Mouse (Mus musculus): Measurements from ENCODE around the gene Tmem202. TPM values are rescaled to one million over a fixed set of nuclear protein-coding genes. Genes with fewer than 3 reads are reported as not detected.

The Tmem202 gene
- total and polyA plus RNA-seq, 3 experiments: 0.20 to 0.64 TPM; not detected in 1

- H3K9me3 ChIP-seq (replicated peaks; ENCODE audit: low read length): no peaks in the 10 kb centered on the region
- H3K27ac ChIP-seq (ENCODE audit: insufficient read depth, low read depth): no peak overlapping the region
- no peaks in the 10 kb centered on the region for H3K4me1 ChIP-seq (ENCODE audit: control insufficient read depth in 1 of 2, insufficient read depth in 2 of 2)
- H3K79me2 ChIP-seq (replicated peaks; ENCODE audit: control insufficient read depth, extremely low read depth, insufficient read depth, poor library complexity, severe bottlenecking): no peaks in the 10 kb centered on the region
- no peak for TF ChIP-seq CHD2 (IDR thresholded peaks at IDR 0.05; ENCODE audit: low read length)
- no peak for TF ChIP-seq USF2 (conservative IDR thresholded peaks at IDR 0.05; ENCODE audit: low read depth, low read length)
- no peak for TF ChIP-seq MAFK (IDR thresholded peaks at IDR 0.05; ENCODE audit: insufficient replicate concordance, low read length)
- no peak overlapping the region for H3K4me2 ChIP-seq (ENCODE audit: insufficient read depth, low read depth, poor library complexity, severe bottlenecking)
- dilution Hi-C loops (cut with MboI; ENCODE audit: extremely low pct_ligation_motif_present, extremely low pct_unique_long_range_greater_than_20kb, low sequenced_read_pairs) (no loop called here), in situ Hi-C loops (cut with MboI; ENCODE audit: low pct_ligation_motif_present, low pct_unique_long_range_greater_than_20kb, low sequenced_read_pairs) (no loop called here)
- no peak overlapping the region for H3K9ac ChIP-seq (ENCODE audit: insufficient read depth, low read depth)
- H3K27me3 ChIP-seq (replicated peaks): no peaks in the 10 kb centered on the region
- H3K4me3 ChIP-seq (replicated peaks in 1 of 3; ENCODE audit: low read depth in 2 of 3, low read length in 2 of 3, poor library complexity in 1 of 3): no peak overlapping the region
- H3K36me3 ChIP-seq (replicated peaks in 1 of 2; ENCODE audit: control insufficient read depth in 1 of 2, insufficient read depth in 1 of 2, low read length in 1 of 2): no peaks in the 10 kb centered on the region
- no peak for DNase-seq (ENCODE audit: extremely low read depth)
Measured at GRCm38 (mm10) chr9:59515069-59515468, 24.6 kb downstream of the Tmem202 start.

DNA sequence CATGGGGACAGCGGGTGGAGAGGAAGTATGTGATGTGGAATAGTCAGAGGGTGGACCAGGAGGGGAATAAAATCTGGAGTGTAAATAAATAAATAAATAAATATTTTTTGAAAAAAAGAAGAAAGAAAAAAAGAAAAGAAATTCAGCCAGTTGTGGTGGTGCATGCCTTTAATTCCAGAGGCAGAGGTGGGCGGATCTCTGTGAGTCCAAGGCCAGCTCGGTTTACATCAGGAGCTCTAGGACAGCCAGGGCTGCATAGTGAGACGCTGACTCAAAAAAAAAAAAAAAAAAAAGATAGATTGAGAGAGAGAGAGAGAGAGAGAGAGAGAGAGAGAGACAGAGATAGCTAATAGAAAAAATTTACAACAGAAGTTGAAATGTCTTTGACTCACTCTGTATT lies 27.3 kb downstream of the Tmem202 start:
- Histone ChIP-seq H3K4me1 (ENCODE audit: control insufficient read depth in 1 of 2, insufficient read depth in 2 of 2) (no peaks in the 10 kb centered on the region), H3K9ac (ENCODE audit: insufficient read depth, low read depth) (no peak overlapping the region), H3K36me3 (replicated peaks in 1 of 2; ENCODE audit: control insufficient read depth in 1 of 2, insufficient read depth in 1 of 2, low read length in 1 of 2) (no peaks in the 10 kb centered on the region), H3K27ac (ENCODE audit: insufficient read depth, low read depth) (no peak overlapping the region), H3K4me3 (replicated peaks in 1 of 3; ENCODE audit: low read depth in 2 of 3, low read length in 2 of 3, poor library complexity in 1 of 3) (no peak overlapping the region), H3K27me3 (replicated peaks) (no peaks in the 10 kb centered on the region), H3K4me2 (ENCODE audit: insufficient read depth, low read depth, poor library complexity, severe bottlenecking) (no peak overlapping the region), H3K9me3 (replicated peaks; ENCODE audit: low read length) (no peaks in the 10 kb centered on the region), H3K79me2 (replicated peaks; ENCODE audit: control insufficient read depth, extremely low read depth, insufficient read depth, poor library complexity, severe bottlenecking) (no peaks in the 10 kb centered on the region)
- DNase-seq (ENCODE audit: extremely low read depth): no peak
- in situ Hi-C loops (cut with MboI; ENCODE audit: low pct_ligation_motif_present, low pct_unique_long_range_greater_than_20kb, low sequenced_read_pairs) (no loop called here), dilution Hi-C loops (cut with MboI; ENCODE audit: extremely low pct_ligation_motif_present, extremely low pct_unique_long_range_greater_than_20kb, low sequenced_read_pairs) (no loop called here)
- TF ChIP-seq RCOR1 (conservative IDR thresholded peaks at IDR 0.05; ENCODE audit: low read depth, low read length): no peak
- TF ChIP-seq SIN3A (IDR thresholded peaks at IDR 0.05; ENCODE audit: low read length): no peak
- no peak for TF ChIP-seq POLR2A (IDR thresholded peaks at IDR 0.05; ENCODE audit: low read depth, low read length)
- TF ChIP-seq ETS1 (conservative IDR thresholded peaks at IDR 0.05; ENCODE audit: low read depth, low read length): no peak
- no peak for TF ChIP-seq MYC (IDR thresholded peaks at IDR 0.05; ENCODE audit: low read depth, low read length)
- TF ChIP-seq GABPA (IDR thresholded peaks at IDR 0.05; ENCODE audit: insufficient replicate concordance, low read depth, low read length): no peak
- TF ChIP-seq JUND (conservative IDR thresholded peaks at IDR 0.05; ENCODE audit: low read depth, low read length): no peak
- TF ChIP-seq MEF2A (IDR thresholded peaks at IDR 0.05; ENCODE audit: borderline replicate concordance, low read depth, low read length): no peak
- TF ChIP-seq E2F4 (IDR thresholded peaks at IDR 0.05; ENCODE audit: insufficient replicate concordance, low read depth, low read length): no peak
- no peak for TF ChIP-seq RAD21 (IDR thresholded peaks at IDR 0.05; ENCODE audit: low read depth, low read length)
- no peak for TF ChIP-seq UBTF (IDR thresholded peaks at IDR 0.05; ENCODE audit: low read depth, low read length)
- no peak for TF ChIP-seq MAZ (IDR thresholded peaks at IDR 0.05; ENCODE audit: low read depth, low read length)
- no peak for TF ChIP-seq JUN (IDR thresholded peaks at IDR 0.05; ENCODE audit: insufficient read depth, low read depth, low read length)
- TF ChIP-seq EP300 (IDR thresholded peaks at IDR 0.05; ENCODE audit: low read length): no peak
- no peak for TF ChIP-seq NRF1 (IDR thresholded peaks at IDR 0.05; ENCODE audit: low read depth, low read length)
- no peak for TF ChIP-seq MAFK (IDR thresholded peaks at IDR 0.05; ENCODE audit: insufficient replicate concordance, low read length)
- no peak for TF ChIP-seq ZKSCAN1 (IDR thresholded peaks at IDR 0.05; ENCODE audit: borderline replicate concordance, low read depth, low read length)
